Mouse (Mus musculus) heart, adult 18-20 months (tissue): ENCODE results near the gene Pou2f2. TPM values are rescaled to one million over a fixed set of nuclear protein-coding genes. Genes with fewer than 3 reads are reported as not detected.
A peak's percentile ranks its signal among the peaks of the same experiment; 100 is the strongest.

ENCODE experiments used
- DNase-seq, 2 experiments: peaks; one replicate each; pipeline ENCODE4 v3.0.0; 2021 to 2022; ENCODE audit warnings: mixed read lengths in 1 of 2
- total RNA-seq, 2 experiments: library from RNA; stranded (reverse); gene quantifications; 2 replicates each; pipeline ENCODE4 v1.2.3; 2021

The Pou2f2 gene
- total RNA-seq, 2 experiments from 2014 or later: 0.25 to 1.5 TPM

DNA sequence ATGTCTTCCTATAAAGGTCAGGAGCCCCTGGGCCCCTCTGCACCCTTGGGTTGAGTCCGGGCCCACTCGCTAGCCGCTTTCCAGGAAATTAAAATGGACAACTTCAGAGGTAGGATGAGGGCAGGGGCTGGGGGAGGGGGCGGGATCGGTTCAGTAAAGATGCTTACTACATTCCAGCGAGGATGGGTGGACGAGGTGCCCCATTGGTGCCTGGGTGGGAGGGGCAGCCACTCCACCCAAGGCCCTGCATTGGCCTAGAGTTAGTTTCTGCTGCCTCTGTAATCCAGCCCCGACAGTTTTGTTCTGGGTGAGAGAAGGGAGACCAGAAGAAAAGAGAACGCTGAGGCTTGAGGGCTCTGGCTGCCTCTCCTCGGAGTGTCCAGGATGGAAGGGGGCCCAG, 89.7 kb downstream of the Pou2f2 start:
- no peak for DNase-seq

DNA sequence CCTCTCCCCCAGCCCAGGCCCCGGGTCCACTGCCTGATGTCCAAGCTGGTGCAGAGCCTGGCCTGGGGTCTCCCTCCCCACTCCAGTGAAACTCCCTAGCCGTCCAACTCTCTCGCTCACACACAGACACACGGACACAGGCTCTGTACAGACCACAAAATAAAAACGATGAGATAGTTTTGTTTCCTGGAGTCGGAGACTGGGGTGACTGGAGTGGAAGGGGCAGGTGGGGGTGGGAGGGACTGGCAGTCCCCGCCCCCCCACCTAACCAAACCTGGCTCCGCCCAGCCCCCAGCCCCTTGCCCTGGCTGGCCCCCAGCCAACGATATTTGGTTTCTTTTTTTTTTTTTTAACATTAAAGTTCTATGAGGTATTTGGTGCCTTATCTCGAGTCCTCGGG, 90.6 kb downstream of the Pou2f2 start:
- no peak for DNase-seq

DNA sequence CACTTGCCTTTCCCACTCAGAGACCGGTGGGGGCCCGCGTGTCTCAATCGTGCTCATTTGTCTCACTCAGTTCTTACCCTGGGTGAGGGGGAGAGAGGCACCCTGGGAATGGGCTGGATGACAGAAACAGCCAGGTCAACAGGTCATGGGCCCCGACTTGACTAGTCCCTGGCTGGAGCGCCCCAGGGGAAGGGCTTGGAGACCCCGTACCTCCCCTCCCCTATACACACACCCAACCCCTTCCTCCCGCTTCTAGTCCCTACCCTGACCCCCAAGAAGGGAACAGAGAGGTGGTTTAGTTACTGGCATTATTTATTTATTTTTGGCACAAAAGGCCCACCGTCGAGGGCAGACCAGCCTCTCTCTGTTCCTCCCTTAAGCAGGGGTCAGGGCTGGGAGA, 91.0 kb downstream of the Pou2f2 start:
- DNase-seq: no peak

DNA sequence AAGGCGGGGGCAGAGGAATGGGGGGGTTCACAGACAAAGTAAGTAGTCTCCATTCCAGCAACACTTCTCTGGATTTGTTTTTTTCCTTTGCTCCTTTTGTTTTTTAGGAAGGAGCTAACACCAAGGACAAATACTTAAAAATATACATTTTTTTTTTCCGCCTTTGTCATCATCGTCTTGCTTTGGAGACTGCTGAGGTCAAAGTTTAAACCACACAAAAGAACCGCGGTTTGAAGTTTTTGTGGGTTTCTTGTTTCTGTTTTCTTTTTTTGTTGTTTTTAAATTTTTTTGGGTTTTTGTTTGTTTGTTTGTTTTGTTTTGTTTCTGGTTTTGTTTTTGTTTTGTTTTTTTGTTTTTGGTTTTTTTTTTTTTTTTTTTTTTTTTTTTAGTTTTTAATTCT, 91.6 kb downstream of the Pou2f2 start:
- DNase-seq: no peak

DNA sequence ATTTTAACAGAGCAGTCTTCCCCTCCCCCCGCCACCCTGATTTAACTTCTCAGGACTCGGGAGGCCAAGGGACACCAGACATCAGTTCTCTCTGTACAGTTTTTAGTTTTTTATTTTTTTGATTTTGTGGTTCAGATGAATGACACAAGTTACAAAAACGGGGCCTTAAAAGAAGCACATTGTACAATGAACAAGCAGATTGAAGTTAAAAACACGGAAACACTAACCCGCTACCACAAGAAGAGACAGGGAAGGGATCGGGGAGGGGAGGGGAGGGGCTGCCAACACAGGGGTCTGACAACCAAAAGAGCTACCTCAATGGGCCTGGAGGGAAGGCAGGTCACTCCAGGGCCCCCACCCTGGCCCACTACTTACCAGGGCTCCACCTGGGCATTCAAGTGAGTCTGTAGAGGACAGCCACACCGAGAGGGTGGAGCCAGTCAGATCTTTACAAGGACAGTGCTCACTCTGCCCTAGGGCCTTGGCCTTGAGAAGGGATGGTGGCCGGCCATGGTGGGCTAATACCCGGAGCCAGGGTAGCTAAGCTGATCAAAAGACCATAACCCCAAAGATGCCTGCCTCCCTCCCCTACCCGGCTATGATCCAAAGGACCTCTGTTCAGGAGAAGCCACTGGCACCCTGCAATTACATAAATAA, 92.1 kb downstream of the Pou2f2 start:
- DNase-seq: no peak

DNA sequence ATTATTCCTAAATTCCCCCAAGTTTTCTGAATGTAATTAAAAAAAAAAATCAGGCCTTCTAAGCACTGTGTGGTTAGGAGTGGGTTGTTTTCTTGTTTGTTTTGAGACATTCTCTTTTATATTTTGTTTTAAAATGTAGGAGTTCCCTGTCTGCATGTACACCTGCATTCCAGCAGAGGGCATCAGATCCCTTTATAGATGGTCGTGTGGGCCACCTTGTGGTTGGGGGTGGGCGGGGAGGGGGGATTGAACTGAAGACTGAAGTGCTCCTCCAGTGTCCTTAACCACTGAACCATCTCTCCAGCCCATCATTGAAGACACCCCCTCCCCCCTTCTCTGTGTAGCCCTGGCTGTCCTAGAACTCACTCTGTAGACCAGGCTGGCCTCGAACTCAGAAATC, 92.9 kb downstream of the Pou2f2 start:
- no peak for DNase-seq

DNA sequence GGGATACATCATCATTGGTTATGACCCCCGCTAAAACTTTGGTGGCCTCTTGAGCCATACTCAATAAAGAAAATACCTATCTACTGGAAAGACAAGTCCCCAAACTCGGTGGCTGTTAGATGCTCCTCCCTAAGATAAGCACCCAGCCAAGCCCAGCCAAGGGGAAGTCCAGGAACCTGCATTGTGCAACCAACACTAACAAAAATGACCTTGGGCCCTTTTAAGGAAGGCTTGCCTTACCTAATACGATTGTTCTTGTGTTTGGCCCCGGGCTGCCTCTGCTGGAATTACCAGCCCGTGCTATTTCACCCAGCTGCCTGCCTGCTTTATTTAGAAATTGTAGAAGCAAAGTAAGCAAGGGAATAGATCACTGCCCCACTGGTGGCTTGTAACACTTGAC, 94.9 kb downstream of the Pou2f2 start:
- peak in 1 of 2 experiments; percentile 17 for DNase-seq

DNA sequence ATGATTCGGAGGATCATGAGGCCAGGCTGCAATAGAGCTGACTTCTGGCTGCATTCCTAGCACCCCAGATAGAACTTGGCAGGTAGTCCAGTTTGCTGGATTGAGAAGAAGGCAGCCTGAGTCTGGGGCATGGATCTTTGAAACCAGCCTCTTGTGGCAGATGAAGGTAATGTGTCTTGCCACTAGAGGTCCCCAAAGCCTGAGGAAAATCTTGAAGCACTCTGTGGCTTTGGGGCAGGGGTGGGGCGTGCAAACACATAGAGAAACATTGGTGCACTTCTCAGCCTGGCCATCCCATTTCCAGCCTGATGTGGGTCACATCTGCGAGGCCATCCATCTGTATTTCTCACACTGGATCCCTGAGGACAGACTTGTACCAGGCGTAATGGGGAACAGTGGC, 97.0 kb downstream of the Pou2f2 start:
- DNase-seq: peak; percentile 25 to 43

DNA sequence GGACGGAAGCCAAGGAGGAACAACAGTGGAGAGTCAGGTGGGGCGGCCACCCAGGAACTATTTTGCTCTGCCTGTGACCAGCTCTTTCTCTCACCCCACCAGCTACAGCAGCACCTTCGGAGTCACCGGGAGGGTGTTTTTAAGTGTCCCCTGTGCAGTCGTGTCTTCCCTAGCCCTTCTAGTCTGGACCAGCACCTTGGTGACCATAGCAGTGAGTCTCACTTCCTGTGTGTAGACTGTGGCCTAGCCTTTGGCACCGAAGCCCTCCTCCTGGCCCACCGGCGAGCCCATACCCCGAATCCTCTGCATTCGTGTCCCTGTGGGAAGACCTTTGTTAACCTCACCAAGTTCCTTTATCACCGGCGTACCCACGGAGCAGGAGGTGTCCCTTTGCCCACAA, 99.1 kb downstream of the Pou2f2 start:
- no peak for DNase-seq

DNA sequence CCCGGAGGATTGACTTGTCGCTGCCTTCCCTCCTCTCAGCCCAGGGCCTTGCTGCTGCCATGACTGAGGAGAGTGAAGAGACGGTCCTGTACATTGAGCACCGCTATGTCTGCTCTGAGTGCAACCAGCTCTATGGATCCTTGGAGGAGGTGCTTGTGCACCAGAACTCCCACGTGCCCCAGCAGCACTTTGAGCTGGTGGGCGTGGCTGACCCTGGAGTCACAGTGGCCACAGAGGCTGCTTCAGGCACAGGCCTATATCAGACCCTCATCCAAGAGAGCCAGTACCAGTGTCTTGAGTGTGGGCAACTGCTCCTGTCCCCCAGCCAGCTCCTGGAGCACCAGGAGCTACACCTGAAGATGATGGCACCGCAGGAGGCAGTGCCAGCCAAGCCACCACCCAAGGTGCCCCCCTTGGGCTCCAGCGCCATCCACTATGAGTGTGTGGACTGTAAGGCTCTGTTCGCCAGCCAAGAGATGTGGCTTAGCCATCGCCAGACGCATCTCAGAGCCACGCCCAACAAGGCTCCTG, 100.0 kb downstream of the Pou2f2 start:
- DNase-seq: no peak

DNA sequence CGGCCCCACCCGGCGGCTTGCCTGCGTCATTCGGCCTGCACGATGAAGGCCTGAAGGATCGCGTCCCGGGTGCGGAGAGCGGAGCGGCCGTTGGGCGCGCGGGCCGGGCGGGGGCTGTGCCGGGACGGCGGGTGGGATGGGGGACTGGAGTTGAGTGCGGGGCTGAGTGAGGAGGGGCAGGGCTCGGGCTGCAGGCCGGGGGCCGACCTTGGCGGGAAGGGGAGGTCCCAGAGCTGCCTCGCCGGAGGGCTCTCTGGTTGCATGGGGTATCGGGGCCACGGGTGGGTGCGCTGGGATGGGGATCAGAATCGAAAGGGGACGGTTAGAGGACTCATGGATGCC, 102.1 kb downstream of the Pou2f2 start:
- DNase-seq: no peak

DNA sequence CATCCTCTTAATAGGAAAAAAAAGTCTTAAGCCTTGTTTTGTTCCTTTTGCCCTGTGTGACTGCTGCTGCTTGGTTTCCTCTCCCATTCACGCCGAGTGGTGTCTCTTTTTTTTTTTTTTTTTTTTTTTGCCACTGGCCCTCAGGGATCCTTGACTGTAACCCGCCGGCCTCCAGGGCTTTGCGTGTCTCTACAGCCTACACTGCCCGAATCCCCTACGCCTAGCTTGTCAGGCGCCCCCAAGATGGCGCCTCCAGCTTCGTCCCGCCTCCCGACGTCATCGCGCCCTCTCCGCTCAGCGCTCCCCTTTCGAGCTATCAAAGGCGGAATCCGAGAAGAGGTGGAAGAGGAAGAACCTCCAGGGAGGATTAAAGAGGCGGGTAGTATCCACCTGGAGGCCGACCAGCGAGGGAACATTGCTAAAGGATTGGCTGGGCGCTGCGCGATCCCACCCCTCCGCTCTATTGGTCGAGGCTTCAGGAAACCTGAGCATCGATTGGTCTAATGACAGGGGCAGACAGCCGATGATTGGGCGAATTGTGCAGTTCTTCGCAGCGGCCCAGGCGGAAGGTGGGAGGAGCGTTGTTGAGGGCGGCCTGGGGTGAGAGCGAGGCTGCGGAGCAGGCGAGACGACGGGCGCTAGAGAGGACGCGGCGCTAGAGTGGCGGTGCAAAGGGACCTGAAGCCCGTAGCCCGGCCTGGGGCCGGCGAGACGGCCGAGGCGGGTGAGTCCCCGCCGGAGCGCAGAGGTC, 102.7 kb downstream of the Pou2f2 start:
- DNase-seq: peak; percentile 96 to 99

DNA sequence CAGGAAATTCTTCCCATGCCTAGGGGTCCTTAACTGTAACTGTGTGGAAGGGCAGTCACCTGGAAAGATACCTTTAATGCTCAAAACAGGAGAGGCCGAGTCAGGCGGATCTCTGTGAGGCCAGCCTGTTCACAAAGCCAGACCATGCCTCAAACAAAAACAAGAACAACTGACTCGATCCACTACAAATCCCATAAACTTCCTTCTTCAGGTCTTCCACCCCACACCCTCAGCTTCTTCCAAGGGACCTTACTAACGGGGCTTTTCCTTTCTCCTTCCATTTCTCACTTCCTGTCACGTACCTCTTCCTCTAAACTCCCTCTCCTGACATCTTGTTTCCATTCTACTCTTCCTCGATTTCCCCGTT, 103.2 kb downstream of the Pou2f2 start:
- DNase-seq: peak in 1 of 2 experiments; percentile 51

DNA sequence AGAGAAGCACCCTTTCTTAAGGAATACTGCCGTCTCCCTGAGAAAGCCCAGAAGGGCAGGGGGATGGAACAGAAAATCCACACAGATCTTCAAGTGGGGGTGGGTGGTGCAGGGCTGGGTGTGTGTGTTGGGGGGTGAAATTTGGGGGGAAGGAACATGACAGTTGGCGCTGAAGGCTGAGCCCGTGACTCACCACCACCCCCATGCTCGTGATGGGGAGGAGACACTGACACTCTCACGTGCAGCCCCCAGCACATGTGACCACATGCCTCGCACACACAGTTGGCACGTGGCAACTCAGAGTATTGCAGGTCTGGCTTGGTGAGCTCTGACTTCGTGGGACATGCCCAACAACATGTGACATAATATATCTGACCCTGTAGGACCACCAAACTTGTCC, 105.6 kb downstream of the Pou2f2 start:
- DNase-seq: no peak

DNA sequence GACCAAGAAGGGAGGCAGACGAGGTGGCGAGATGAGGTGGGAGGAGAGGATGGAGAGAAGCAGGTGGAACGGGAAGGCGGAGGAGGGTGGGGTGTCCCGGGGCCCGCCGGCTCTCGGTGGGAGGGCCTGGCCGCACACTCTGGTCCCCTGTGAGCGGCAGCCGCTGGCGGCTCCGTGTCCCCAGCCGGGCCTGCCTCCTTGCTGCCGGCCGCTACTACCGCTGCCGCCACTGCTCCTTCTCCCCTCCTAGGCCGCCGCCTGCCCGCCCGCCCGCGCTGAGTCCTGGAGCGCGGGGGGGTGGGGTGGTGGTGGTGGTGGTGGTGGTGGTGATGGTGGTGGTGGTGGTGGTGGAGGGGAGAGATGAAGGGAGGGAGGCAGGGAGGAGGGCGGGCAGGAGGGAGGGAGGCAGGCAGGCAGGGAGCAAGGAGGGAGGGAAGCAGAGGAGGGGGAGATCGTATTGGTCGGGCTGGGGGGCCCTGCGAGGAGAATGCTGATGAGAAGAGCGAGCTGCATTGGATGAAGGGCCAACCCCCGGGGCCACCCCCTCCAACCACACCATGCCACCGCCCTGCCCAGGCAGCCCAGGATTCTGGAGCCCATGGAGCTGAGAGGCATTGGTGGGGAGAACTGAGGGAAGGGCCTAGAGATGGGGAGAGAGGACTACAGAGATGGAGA, 106.7 kb downstream of the Pou2f2 start:
- DNase-seq: peak; percentile 28 to 52

DNA sequence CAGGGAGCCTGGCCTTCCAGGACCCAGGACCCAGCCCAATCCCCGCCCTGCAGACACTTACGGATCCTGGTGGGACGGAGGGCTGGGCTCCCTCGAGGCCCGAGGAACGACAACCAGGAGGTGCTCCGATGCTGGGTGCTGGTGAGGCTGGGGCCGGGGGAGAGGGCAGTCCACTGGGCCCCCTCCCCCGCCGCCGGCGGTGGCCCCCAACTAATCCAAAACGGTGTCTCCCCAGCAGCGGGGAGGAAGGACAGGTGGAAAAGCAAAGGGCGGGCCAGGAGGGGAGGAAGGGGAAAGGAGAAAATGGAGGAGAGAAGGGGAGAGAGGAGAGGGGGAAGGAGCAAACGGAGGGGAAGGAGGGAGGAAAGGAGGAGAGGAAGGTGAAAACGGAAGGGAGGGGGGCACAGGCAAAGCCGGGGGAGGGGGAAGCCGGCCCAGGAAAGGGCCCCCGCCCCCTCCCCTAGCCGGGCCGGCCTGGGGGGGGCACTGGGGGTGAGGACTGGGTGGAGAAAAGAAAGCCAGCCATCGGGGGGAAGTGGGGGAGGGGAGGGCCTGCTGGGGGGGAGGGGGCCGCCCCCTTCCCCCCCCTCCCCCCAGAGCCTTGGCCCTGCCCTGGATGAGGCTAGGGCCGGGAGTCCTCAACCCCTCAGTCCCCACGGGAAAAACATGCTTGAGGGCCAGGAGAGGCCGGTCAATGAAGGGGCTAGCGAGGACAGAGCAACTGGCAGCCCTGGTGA, 107.4 kb downstream of the Pou2f2 start, which contains the start of the genes Grik5 and Zfp574:
Gene Grik5, minus strand, starts transcription at position 368 of the 737 bp plus-strand sequence.
Gene Zfp574, plus strand, starts transcription at position 589 of the 737 bp plus-strand sequence.
- DNase-seq: no peak

DNA sequence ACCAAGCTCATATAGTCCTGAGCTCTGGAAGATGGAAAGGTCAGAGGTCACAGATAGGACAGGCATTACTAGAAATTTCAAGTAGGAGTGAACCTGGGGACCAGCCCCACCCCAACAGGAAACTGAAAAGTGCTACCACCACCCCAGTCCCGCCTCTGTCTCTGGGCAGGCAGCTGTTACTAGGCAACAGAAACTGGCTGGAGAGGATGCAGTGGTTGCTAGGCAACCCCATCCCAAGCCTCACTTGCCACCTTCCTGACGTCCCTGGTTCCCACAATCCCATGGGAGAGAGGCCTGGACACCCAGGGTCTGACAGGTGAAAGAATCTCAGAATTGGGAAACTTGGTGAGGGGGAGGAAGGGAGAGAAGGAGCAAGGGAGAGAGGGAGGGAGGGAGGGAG, 110.8 kb downstream of the Pou2f2 start:
- no peak for DNase-seq

DNA sequence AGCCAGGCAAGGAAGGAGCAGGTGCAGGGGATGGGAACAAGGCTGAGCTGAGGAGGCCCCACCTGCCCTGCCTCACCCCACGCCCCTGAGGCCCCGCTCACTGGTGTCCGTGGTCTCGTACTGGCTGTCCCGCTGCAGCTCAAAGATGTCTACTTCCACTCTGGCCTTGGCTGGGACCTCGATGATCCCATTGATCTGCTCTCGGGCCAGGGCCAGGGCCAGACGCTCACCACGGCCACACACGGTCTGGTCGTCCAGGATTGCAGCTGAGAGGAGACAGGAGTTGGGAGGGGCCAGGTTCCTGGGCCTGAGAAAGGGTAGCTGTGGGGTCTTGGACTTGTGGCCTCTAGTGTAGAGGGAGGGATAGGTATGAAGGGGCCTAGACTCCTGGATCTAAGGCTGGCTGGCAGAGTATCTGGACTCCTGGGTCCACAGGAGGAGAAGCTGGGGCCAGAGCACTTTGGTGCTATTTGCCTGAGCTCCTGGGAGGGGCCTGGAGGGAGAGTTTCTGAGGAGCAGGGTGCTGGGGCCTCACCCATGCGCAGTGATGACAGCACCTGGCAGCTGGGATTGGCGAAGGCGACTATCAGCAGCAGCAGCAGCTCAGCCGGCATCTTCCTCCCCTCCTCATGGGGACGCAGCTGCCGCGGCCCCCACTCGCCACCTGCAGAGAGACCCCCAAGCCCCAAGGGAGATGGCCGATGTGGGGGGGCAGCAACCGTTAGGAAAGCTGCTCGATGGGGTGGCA, 111.4 kb downstream of the Pou2f2 start:
- no peak for DNase-seq

DNA sequence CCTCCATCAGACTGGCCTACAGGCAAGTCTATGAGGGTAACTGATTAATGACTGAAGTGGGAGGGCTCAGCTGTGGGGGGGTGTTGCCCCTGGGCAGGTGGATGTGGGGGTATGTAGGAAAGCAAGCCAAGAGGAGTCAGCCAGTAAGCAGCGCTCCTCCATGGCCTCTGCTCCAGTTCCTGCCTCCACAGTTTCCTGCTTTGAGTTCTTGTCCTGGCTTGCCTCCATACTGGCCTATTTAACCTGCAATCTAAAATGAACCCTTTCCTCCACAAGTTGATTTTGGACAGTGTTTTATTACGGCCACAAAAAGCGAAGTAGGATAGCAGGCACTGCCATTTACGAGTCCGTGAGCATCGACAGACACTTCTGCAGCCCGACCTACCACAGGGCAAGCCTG, 112.2 kb downstream of the Pou2f2 start:
- DNase-seq: no peak

DNA sequence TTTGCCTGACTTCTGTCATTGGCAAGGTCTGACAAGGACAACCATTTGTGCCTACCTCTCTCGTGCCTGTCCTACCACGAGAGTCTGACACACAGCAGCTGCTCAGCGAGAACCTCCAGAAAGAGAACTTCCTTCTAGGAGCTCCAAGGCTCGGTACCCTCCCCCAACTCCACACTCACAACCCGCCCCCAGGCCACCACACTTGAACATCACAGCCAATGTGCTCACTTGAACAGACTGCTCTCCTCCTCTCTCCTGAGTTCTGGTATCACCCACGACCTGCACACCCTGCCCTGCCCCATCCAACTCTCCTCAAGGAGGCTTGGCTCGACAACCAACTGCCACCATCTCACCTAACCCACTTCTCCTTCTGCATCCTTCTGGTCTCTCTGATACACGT, 115.6 kb downstream of the Pou2f2 start:
- DNase-seq: no peak

DNA sequence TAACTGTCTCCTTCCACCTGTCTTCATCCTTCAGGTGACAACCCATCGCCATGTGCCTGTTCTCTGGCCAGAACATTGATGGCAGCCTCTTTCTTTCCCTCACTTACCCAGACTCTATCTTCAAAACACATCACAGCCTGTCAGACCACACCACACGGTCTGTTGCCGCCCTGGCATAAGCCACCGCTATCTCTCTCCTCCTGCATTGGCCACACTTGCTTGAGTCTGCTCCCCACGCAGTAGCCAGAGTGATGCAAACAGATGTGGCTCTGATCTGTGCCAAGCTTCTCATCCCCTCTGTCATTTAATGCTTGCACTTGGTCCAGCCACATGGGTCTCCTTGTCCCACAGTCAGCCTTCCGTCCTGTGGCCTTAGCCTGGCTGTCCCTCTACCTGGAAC, 116.2 kb downstream of the Pou2f2 start:
- DNase-seq: no peak

DNA sequence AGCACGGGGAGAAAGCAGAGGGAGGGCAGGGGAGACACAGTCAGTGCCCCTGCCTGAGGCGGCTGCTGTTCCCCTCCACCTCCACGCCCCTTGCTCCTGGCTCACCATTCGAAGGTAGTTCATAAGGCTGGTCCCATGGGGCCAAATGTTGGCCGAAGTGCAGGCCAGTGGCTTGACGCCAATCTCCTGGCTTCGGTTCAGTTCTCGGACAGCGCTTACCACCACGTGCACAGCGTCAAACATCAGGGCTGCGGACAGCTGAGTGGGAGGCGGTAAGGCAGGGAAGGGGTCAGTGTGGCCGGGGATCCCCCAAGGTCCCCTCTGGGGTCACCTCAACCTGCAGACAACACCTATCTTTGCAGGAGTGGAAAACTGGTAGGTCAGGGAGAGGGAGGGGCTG, 120.7 kb downstream of the Pou2f2 start:
- DNase-seq: no peak
